Mouse (Mus musculus) telencephalon, adult 2 months (tissue): Measurements from ENCODE around the gene Cmtm7.
"Not testable (repeated sequence)": the region's sequence is repeated elsewhere in the genome, so short reads cannot be mapped to it uniquely, and the experiment has no call there.

Experiments used
- DNase-seq: peaks from one replicate; pipeline ENCODE4 v3.0.0-alpha.2; 2011; ENCODE audit warnings: low read depth, low spot score

Cmtm7 gene

DNA sequence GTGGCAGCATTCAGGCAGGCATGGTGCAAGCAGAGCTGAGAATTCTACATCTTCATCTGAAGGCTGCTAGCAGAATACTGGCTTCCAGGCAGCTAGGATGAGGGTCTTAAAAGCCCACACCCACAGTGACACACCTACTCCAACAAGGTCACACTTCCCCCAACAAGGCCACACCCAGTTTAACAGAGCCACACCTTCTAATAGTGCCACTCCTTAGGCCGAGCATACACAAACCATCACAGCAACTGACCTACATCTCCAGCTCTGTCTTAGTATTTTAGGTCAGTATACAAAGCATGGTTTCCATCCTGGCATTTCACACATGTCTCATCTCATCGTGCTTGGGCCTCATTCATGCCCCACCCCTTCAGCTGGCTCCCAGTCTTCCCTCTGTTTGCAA lies 53.2 kb downstream of the Cmtm7 start:
- not testable (repeated sequence) for DNase-seq

- no peak for DNase-seq
Observed at GRCm38 (mm10) chr9:114727315-114727714, 54.3 kb downstream of the Cmtm7 start.

GRCm38 (mm10) chr9:114716677-114717331 lies 64.9 kb downstream of the Cmtm7 start:
- no peak for DNase-seq

DNA sequence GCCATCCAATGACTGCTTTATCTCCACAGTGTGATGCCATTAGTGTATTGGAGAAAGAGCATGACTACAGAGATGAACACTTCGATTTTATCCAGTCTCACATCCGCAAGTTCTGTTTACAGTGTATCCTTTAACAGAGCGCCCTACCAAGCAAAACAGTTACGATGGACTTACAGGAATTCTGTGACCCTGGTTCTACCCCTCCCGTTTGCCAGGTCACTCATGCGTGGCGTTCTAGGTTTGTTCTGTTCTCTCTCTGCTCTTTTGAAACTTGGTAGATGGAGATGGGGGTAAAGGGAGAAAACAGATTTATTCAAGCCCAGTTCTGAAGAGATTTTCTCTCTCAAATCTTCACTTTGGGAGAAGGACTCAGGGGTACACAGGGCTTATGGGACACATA lies 68.2 kb downstream of the Cmtm7 start:
- DNase-seq: no peak

GRCm38 (mm10) chr9:114710345-114710744 lies 71.3 kb downstream of the Cmtm7 start:
- no peak for DNase-seq

- no peak for DNase-seq
Observed at GRCm38 (mm10) chr9:114707805-114708204, 73.9 kb downstream of the Cmtm7 start.
